Comparison of ENCODE assay signal across 7 mouse cellular contexts in the genomic region with DNA sequence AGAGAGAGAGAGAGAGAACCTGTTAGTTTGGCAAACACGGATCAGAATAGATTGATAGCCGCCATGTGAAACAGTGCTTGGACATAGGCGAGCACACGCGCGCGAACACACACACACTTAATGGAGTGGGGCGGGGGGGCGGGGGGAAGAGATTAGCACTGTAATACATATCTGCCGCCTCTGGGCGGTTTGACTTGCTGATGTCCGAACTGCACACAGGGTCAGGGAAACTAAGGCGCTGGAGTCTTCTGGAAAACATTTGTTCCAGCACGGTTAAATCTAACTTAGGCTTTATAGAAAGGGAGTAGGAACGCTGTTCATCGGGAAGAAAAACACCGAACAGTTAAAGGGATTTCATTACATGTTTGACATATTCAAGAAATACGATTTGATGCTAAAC. TPM values are rescaled to one million over a fixed set of nuclear protein-coding genes. Genes with fewer than 3 reads are reported as not detected.
DNase-seq lines count a peak whose midpoint lies in the region; ATAC-seq and TF ChIP-seq lines count a peak whose summit lies in the region.

No protein-coding gene starts in this region.

- peak overlapping the region; percentile 78 for H3K4me3 ChIP-seq in lung, embryonic 14.5 days (ENCODE audit: low read depth, low read length)
- H3K4me3 ChIP-seq in embryonic facial prominence, embryonic 13.5 days, result peak overlapping the region; percentile 97
- H3K4me3 ChIP-seq in intestine, embryonic 16.5 days (ENCODE audit: low read length), result peak overlapping the region; percentile 98
- peak overlapping the region; percentile 76 for H3K4me3 ChIP-seq in midbrain, embryonic 12.5 days

- peak overlapping the region; percentile 33; the same call in 1 of the 2 replicates for H3K27ac ChIP-seq in lung, embryonic 14.5 days (ENCODE audit: low read depth)
- H3K27ac ChIP-seq in embryonic facial prominence, embryonic 13.5 days, result peak overlapping the region; percentile 92; the same call in 1 of the 2 replicates
- H3K27ac ChIP-seq in intestine, embryonic 16.5 days (ENCODE audit: low read length), result peak overlapping the region; percentile 58
- H3K27ac ChIP-seq in midbrain, embryonic 12.5 days (replicated peaks), result peak overlapping the region; percentile 56; the same call in 1 of the 2 replicates

- no peaks in the 10 kb centered on the region for H3K36me3 ChIP-seq in lung, embryonic 14.5 days (ENCODE audit: insufficient read depth)
- H3K36me3 ChIP-seq in embryonic facial prominence, embryonic 13.5 days, result no peaks in the 10 kb centered on the region
- no peaks in the 10 kb centered on the region for H3K36me3 ChIP-seq in intestine, embryonic 16.5 days (ENCODE audit: control insufficient read depth, insufficient read depth, low read length)
- no peaks in the 10 kb centered on the region for H3K36me3 ChIP-seq in midbrain, embryonic 12.5 days

- H3K4me1 ChIP-seq in lung, embryonic 14.5 days (ENCODE audit: insufficient read depth), result peaks cover 10% of the 10 kb centered on the region; the same call in 1 of the 2 replicates
- peaks cover 44% of the 10 kb centered on the region for H3K4me1 ChIP-seq in embryonic facial prominence, embryonic 13.5 days
- peaks cover 23% of the 10 kb centered on the region for H3K4me1 ChIP-seq in intestine, embryonic 16.5 days (ENCODE audit: control insufficient read depth, insufficient read depth, low read length)
- H3K4me1 ChIP-seq in midbrain, embryonic 12.5 days, result peaks cover 41% of the 10 kb centered on the region

- ATAC-seq in lung, embryonic 14.5 days (ENCODE audit: insufficient read depth), result no peak
- no peak for ATAC-seq in embryonic facial prominence, embryonic 13.5 days (ENCODE audit: insufficient number of reproducible peaks, insufficient read depth, low FRiP score, low TSS enrichment, low read depth)
- ATAC-seq in intestine, embryonic 16.5 days, result peak; percentile 7; the same call in 1 of the 2 replicates
- no peak for ATAC-seq in midbrain, embryonic 12.5 days (ENCODE audit: low FRiP score, low read depth)

- peak overlapping the region; percentile 93 for H3K4me2 ChIP-seq in lung, embryonic 14.5 days
- H3K4me2 ChIP-seq in embryonic facial prominence, embryonic 13.5 days, result peak overlapping the region; percentile 90
- H3K4me2 ChIP-seq in intestine, embryonic 16.5 days (ENCODE audit: low read depth, low read length), result peak overlapping the region; percentile 84
- H3K4me2 ChIP-seq in midbrain, embryonic 12.5 days (replicated peaks), result peak overlapping the region; percentile 88

- peak; percentile 39; the same call in 1 of the 2 replicates for TF ChIP-seq CTCF in lung, embryonic 14.5 days (IDR thresholded peaks at IDR 0.05; ENCODE audit: low read depth)

- DNase-seq in lung, embryonic 14.5 days, result peak; percentile 62
- DNase-seq in lung, postnatal 14 days, result no peak
- no peak for DNase-seq in T-cell, adult 2 months (ENCODE audit: low spot score)
- no peak for DNase-seq in layer of hippocampus, postnatal 10 days (ENCODE audit: low spot score in 2 of 2)

- no peaks in the 10 kb centered on the region for H3K9me3 ChIP-seq in lung, embryonic 14.5 days (ENCODE audit: low read depth, low read length)
- no peaks in the 10 kb centered on the region for H3K9me3 ChIP-seq in embryonic facial prominence, embryonic 13.5 days
- H3K9me3 ChIP-seq in intestine, embryonic 16.5 days (ENCODE audit: control insufficient read depth, low read length), result no peaks in the 10 kb centered on the region
- no peaks in the 10 kb centered on the region for H3K9me3 ChIP-seq in midbrain, embryonic 12.5 days

- H3K9ac ChIP-seq in lung, embryonic 14.5 days, result no peak overlapping the region
- H3K9ac ChIP-seq in embryonic facial prominence, embryonic 13.5 days, result 0 out of 2 replicates have a peak overlapping the region, but pooled peaks have one; percentile 46
- H3K9ac ChIP-seq in intestine, embryonic 16.5 days (ENCODE audit: low read depth, low read length), result peak overlapping the region; percentile 20; the same call in 1 of the 2 replicates
- H3K9ac ChIP-seq in midbrain, embryonic 12.5 days (replicated peaks), result no peak overlapping the region

- H3K27me3 ChIP-seq in lung, embryonic 14.5 days (ENCODE audit: insufficient read depth, low read length), result peaks cover 5% of the 10 kb centered on the region; the same call in 1 of the 2 replicates
- H3K27me3 ChIP-seq in embryonic facial prominence, embryonic 13.5 days, result peaks cover 35% of the 10 kb centered on the region
- H3K27me3 ChIP-seq in intestine, embryonic 16.5 days (replicated peaks; ENCODE audit: control insufficient read depth, insufficient read depth, low read length), result no peaks in the 10 kb centered on the region
- peaks cover 9% of the 10 kb centered on the region; the same call in 1 of the 2 replicates for H3K27me3 ChIP-seq in midbrain, embryonic 12.5 days

- WGBS in lung, embryonic 14.5 days, result 2% methylated on average over 18 of the region's 18 CpGs
- under 1% methylated on average over 18 of the region's 18 CpGs for WGBS in embryonic facial prominence, embryonic 13.5 days
- 2% methylated on average over 18 of the region's 18 CpGs for WGBS in intestine, embryonic 16.5 days
- 3% methylated on average over 15 of the region's 18 CpGs for WGBS in midbrain, embryonic 12.5 days

RNA-seq across cellular contexts. Expression of gene Lrig1, which starts 1.1 kb away (rescaled TPM):
- polyA plus RNA-seq in lung, embryonic 14.5 days (2014; fragmentation: Nextera tagmentation; extraction: Ambion mirVana), result 11.5 and 13.5 TPM in 2 replicates
- 17.4 and 18.9 TPM in 2 replicates for polyA plus RNA-seq in embryonic facial prominence, embryonic 13.5 days (2015; fragmentation: Nextera tagmentation; extraction: Ambion mirVana)
- polyA plus RNA-seq in intestine, embryonic 16.5 days (2015; fragmentation: Nextera tagmentation; extraction: Ambion mirVana), result 11.8 and 14.7 TPM in 2 replicates
- 14.4 and 17.3 TPM in 2 replicates for polyA plus RNA-seq in midbrain, embryonic 12.5 days (2016; fragmentation: Nextera tagmentation; extraction: Ambion mirVana)
- total RNA-seq in layer of hippocampus, postnatal 10 days (2021), result 10 to 100 TPM; 36.2 to 36.5 TPM

Comparison
In these comparisons a context has a peak if more than half of its experiments do, and no peak if none do; other contexts are left out.
1. H3K27ac ChIP-seq: peak in every context shown above with its lines; median percentile 92 in embryonic facial prominence, embryonic 13.5 days; 58 in intestine, embryonic 16.5 days; 56 in midbrain, embryonic 12.5 days; 33 in lung, embryonic 14.5 days.
2. H3K9ac ChIP-seq: peak in embryonic facial prominence, embryonic 13.5 days (single experiment) and intestine, embryonic 16.5 days (single experiment); none in lung, embryonic 14.5 days (single experiment) and midbrain, embryonic 12.5 days (single experiment).
3. Peak in every context shown above with its lines, with median percentiles within 50 percentile points of each other: H3K4me2 ChIP-seq and H3K4me3 ChIP-seq.